In the genomic region with DNA sequence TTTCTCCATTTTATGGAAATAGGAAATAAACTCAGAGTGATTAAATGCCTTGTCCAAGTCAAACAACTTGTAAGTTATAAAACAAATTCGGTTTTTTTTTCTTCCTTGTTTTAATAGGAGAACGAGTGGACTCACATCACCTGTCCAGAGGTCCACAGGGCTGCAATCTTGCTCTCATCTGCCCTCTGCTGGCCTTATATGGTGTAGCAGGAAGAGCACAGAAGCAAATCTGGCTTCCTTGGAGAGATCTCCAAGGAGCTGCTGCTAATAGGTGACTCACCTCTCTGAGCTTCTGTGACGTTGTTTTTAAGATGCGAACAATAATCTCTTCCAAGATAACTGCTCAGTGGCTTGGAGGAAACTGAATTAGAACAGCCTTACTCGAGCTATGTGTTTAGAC, we compare ENCODE assay signal across 8 mouse cellular contexts.
DNase-seq lines count a peak whose midpoint lies in the region; ATAC-seq and TF ChIP-seq lines count a peak whose summit lies in the region.

No protein-coding gene starts in this region.

- H3K4me1 ChIP-seq in liver, adult 2 months (ENCODE audit: control insufficient read depth, insufficient read depth, low read length) = peaks cover 5% of the 10 kb centered on the region
- peaks cover 12% of the 10 kb centered on the region; the same call in 1 of the 2 replicates for H3K4me1 ChIP-seq in liver, embryonic 12.5 days

- 13% methylated on average over 5 of the region's 5 CpGs for WGBS in liver, adult 2 months
- 10% methylated on average over 5 of the region's 5 CpGs for WGBS in liver, embryonic 12.5 days (ENCODE audit: insufficient replicate concordance)

- TF ChIP-seq CTCF in liver, adult 2 months (IDR thresholded peaks at IDR 0.05; ENCODE audit: low read depth, low read length) = peak; percentile 70

- H3K36me3 ChIP-seq in liver, adult 2 months (ENCODE audit: control insufficient read depth, insufficient read depth, low read length) = no peaks in the 10 kb centered on the region
- no peaks in the 10 kb centered on the region for H3K36me3 ChIP-seq in liver, embryonic 12.5 days

- DNase-seq in liver, adult 2 months (ENCODE audit: extremely low read depth, low read depth, low spot score) = peak; percentile 38
- peak; percentile 63 for DNase-seq in ZHBTc4 (ENCODE audit: low read depth, low spot score)
- DNase-seq in cerebellum, postnatal 36 days = peak; percentile 70 to 79
- DNase-seq in heart, postnatal 10 days = peak; percentile 41 to 66
- DNase-seq in left cerebral cortex, postnatal 4 days = peak; percentile 56
- DNase-seq in retina, postnatal 1 day = peak; percentile 61
- no peak for DNase-seq in c-Kit-positive CD71-positive TER-119-positive erythroid progenitor cells, embryonic 14.5 days (ENCODE audit: low spot score)

- H3K27me3 ChIP-seq in liver, adult 2 months (ENCODE audit: control insufficient read depth, insufficient read depth, low read length) = peaks cover 3% of the 10 kb centered on the region; the same call in 1 of the 2 replicates
- H3K27me3 ChIP-seq in liver, embryonic 12.5 days (replicated peaks) = 0 out of 2 replicates have a peak, but pooled peaks cover 3% of the 10 kb centered on the region

- H3K27ac ChIP-seq in liver, adult 2 months (replicated peaks; ENCODE audit: insufficient read depth, low read depth, low read length) = no peak overlapping the region
- H3K27ac ChIP-seq in liver, embryonic 12.5 days = no peak overlapping the region

- intact Hi-C loops in heart, postnatal 10 days (cut with DNase I) = loop anchor here (1.0 to 2.0 kb wide), 2 partner anchors 159 to 628 kb away; no protein-coding TSS in a partner anchor
- intact Hi-C loops in left cerebral cortex, postnatal 4 days (cut with DNase I) = no loop called here

- H3K4me2 ChIP-seq in liver, embryonic 12.5 days = no peak overlapping the region

- no peak for TF ChIP-seq POLR2A in liver, adult 2 months (IDR thresholded peaks at IDR 0.05; ENCODE audit: extremely low read depth, insufficient read depth, low read length)

- H3K9ac ChIP-seq in liver, adult 2 months (ENCODE audit: low read depth, low read length) = no peak overlapping the region
- no peak overlapping the region for H3K9ac ChIP-seq in liver, embryonic 12.5 days

- no peaks in the 10 kb centered on the region for H3K9me3 ChIP-seq in liver, embryonic 12.5 days (replicated peaks)

- no peak for ATAC-seq in liver, embryonic 12.5 days

- H3K4me3 ChIP-seq in liver, adult 2 months (ENCODE audit: insufficient read depth, low read depth, low read length) = no peak overlapping the region
- H3K4me3 ChIP-seq in liver, embryonic 12.5 days = no peak overlapping the region

- H3K79me2 ChIP-seq in liver, adult 2 months (ENCODE audit: control insufficient read depth, insufficient read depth, low read length) = no peaks in the 10 kb centered on the region
